Mouse (Mus musculus): ENCODE measurements at regions not wholly inside any gene's neighbourhood (a gene's known extent, or its start where the extent isn't known, plus 50 kb on each side); places are given as distances from the start of the nearest gene placed in this dataset.
"Not testable (repeated sequence)": the region's sequence is repeated elsewhere in the genome, so short reads cannot be mapped to it uniquely, and the experiment has no call there.

GRCm38 (mm10) chr15:87818566-87818965 lies 274.5 kb downstream of the Fam19a5 start:
- DNase-seq (ENCODE audit: low spot score): no peak

GRCm38 (mm10) chr15:87842097-87842496 lies 298.0 kb downstream of the Fam19a5 start:
- DNase-seq (ENCODE audit: low spot score): no peak

DNA sequence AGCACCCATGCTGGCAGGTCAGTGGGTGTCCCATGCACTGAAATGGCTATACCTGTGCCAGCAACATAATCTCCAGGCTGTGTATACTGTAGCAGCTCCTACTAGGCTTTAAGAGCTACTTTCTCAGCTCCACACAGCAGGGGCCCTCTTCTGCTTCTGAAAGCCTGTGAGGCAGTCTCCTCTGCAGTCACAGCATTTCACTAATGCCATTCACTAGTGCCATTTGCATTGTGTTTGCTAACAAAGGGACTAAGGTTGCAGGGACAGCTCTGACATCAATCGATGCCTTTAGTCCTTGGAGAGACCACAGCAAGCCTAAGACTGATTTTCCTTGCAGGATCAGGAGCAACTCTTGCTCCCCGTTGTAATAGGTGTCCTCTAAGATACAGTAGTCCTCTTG lies 315.0 kb downstream of the Fam19a5 start:
- DNase-seq (ENCODE audit: low spot score): no peak

GRCm38 (mm10) chr15:87876286-87876899 lies 332.3 kb downstream of the Fam19a5 start:
- DNase-seq (ENCODE audit: low spot score): no peak

DNA sequence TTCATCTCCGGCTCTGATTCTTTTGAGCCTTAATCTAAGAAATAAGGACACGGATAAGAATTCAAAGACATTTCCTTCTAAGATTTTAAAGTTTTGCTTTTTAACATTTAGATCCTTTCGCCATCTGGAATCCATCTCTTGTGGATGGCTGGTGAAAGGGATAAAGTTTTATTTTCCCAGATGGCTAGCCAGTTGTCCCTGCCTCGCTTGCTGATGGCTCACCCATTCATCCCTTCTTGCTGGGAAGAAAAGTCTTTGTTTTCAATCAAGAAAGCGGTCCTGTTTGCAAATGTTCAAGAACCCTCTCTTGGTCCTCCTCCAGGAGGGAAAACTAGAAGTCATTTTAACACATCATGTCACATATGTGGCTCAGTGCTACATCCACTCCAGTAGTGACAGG lies 346.8 kb downstream of the Fam19a5 start:
- DNase-seq (ENCODE audit: low spot score): no peak

- DNase-seq (ENCODE audit: low spot score): not testable (repeated sequence)
Observed at GRCm38 (mm10) chr15:87894866-87895265, 350.8 kb downstream of the Fam19a5 start.

DNA sequence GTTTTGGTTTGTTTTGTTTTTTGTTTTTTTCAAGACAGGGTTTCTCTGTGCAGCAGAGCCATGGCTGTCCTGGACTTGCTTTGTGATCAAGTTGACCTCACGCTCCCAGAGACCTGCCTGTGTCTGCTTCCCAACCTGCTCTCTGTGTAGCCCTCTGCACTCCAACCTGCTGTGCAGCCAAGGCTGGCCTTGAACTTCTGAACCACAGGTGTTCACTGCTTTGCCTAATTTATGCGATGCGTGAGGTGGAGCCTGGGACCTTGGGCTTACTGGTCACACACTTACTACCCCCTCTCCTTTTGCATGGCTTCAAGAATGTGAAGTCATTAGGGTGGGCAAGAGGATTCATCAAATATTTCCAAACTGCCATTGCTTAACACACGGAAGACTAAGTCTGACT lies 354.6 kb downstream of the Fam19a5 start:
- no peak for DNase-seq (ENCODE audit: low spot score)

DNA sequence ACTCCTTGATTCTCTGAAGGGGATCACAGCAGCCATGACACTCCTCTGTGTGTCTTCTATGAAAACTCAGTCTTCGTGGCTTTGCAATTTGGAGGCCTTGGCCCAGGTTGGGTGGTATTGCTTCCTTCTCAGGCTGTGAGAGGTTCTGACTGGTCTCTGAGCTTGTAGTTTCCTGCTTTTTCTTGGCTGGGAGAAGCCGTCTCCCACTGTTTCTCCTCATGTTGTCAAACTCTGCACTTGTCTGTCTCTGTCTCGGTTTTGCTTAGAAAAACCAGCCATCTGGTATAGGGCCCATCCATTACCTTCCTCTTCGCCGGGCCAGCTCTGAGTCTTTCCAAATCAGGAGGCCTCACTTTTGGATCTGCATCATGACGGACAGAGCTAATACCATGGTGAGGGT lies 360.3 kb downstream of the Fam19a5 start:
- no peak for DNase-seq (ENCODE audit: low spot score)

- DNase-seq (ENCODE audit: low spot score): no peak
Observed at GRCm38 (mm10) chr15:87906310-87906709, 362.2 kb downstream of the Fam19a5 start.

DNA sequence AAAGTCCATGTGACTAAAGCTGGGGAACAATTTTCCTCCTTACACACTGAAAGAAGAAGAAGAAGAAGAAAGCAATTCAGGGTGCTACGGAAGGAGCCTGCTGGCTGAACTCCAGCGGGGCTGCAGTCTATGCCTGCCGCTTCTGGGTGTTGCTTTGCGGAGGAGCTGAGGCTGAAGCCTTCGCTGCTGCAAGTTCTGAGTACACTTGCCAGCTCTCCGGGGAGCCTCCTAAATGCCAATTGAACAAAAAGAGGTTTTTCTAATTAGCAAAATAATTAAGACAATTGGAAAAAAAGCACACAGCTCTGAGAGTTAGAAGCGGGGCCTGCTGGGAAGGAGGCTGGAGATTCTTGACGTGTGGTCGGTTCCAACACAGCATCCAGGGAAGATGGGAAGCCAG lies 378.0 kb downstream of the Fam19a5 start:
- no peak for DNase-seq (ENCODE audit: low spot score)

- DNase-seq (ENCODE audit: low spot score): no peak
Observed at GRCm38 (mm10) chr15:87922781-87923446, 378.8 kb downstream of the Fam19a5 start.

DNA sequence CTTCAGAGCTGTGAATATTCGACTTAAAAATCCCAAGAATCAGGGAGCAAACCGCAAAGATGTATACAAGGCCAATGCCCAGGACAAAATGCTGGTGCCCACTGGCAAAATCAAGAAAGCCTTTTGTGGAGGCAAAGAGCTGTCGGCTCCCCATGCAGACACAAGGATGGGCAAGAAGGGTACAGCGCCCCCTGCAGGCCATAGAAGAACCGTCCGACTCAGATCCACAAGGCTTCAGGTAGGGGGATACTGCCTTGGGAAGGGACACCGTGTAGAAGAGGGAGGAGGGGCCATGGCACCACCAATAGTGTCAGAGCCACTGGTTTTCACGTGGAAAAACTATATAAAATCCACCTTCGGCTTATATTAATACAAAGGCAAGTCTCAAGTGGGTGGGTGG lies 379.8 kb downstream of the Fam19a5 start:
- DNase-seq (ENCODE audit: low spot score): no peak

GRCm38 (mm10) chr15:87936041-87936440 lies 391.9 kb downstream of the Fam19a5 start:
- no peak for DNase-seq (ENCODE audit: low spot score)

DNA sequence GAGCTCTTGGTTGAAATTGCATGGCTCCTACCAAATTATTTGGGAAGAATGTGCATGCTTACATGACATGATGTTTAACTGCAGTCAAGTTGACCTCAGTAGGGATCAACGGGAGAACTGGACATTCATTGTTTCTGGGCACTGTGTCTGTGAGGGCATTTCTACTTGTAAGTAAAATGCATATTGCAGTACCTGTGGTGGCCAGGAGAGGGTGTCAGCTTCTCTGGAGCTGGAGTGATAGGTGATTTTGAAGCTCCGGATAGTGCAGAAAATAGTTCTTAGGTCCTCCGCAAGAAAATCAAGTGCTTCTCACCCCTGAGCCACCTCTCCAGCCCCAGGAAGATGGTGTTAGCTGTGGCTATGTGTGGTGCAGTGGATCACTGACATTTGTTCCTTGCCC lies 396.7 kb downstream of the Fam19a5 start:
- no peak for DNase-seq (ENCODE audit: low spot score)

DNA sequence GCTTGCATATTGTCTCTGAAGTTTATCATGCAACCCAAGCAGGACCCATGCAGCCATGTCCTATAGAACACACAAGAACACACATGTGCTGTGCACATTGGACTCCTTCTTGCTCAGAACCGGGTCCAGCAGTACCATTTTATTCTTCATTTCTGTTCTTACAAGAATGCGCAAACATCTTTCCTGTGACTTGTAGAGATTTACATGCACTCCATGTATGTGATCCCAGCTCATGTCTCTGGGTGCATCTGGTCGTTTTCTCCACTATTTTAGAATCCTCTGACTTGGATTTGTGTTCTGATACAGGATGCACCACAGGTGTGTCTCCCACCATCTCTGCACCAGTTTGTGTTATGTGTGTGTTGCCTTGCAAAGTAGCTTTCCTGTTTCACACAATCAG lies 408.4 kb downstream of the Fam19a5 start:
- DNase-seq (ENCODE audit: low spot score): no peak

DNA sequence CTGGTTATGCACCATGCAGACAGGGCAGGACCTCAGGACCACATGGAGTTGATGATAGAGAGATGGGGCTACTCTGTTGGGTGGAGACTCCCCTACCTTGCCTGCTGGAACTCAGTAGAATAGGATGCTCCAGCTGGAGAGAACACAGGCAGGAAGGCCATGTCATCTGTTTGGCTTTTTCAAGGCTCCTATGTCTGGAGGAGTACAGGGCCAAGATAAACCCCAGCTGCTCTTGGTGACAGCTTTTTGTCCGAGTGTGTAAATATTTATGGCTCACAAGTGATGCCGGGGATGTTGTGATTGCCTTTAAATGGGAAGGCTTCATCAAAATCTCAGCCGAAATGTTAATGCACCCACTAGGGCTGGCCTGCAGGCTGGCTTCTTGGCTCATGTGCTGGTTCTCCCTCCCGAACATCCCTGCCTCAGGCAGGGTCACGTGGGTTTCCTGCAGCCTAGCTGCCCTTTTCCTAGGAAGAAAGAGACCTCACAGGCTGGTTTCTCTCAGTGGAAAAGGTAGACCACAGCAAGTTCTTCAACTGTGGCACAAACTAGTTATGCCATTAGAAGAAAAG lies 411.7 kb downstream of the Fam19a5 start:
- peak; percentile 8 for DNase-seq (ENCODE audit: low spot score)

- no peak for DNase-seq (ENCODE audit: low spot score)
Observed at GRCm38 (mm10) chr15:87958866-87959265, 414.8 kb downstream of the Fam19a5 start.

GRCm38 (mm10) chr15:87972641-87973040 lies 428.5 kb downstream of the Fam19a5 start:
- DNase-seq (ENCODE audit: low spot score): no peak

- no peak for DNase-seq (ENCODE audit: low spot score)
Observed at GRCm38 (mm10) chr15:87987322-87987985, 443.4 kb downstream of the Fam19a5 start.

DNA sequence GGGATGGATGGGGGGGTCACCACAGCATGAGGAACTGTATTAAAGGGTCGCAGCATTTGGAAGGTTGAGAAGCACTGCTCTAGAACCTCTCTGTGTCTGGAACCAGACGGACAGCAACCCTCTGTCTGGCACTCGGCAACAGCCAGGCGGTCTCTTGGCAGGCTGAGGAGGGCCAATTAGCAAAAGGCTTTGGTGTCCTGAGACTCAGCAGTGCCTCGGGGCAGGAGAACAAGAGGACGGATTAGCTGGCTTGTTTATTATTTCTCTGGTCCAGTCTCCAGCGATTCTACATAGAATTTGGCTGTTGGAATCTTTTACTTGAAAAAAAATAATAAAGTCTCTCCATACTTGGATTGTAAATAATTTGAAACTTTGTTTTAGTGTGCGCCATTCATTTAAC lies 450.4 kb downstream of the Fam19a5 start:
- no peak for DNase-seq (ENCODE audit: low spot score)

GRCm38 (mm10) chr15:88017076-88017475 lies 473.0 kb downstream of the Fam19a5 start:
- DNase-seq (ENCODE audit: low spot score): no peak

DNA sequence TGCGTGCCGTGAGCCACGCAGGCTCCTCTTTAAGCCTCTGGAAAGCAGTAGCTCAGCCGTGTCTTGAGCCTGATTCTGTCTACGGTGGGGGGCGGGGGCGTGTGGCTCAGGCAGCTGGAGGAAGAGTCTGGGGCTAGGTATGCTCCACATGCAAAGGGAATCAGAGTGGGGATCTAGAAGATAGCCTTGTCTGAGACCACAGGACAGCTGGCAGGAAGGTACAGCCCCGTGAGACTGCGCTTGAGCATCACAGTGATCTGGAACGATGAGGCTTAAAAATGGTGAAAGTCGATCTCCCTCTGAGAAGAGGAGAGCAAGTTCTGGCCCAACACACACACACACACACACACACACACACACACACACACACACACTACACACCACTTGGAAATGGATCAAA lies 488.7 kb downstream of the Fam19a5 start:
- DNase-seq (ENCODE audit: low spot score): no peak

DNA sequence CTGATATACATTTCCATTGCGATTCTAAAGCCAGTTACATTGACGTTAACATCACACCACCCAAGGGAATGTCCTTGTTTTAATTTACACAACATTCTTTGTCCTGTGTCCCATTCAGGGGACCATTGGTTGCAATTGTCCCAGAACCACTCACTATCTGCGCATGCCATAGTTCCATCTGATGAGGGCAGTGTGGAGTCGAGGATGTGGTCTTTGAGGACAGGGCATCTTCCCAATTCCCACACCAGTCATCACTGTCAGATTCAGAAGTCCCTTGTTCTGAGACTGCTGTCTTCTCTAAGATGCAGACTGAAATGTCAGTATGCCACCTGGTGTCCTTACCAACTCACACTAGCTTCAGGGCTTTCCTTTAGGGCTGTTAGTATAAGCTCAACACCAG lies 489.6 kb downstream of the Fam19a5 start:
- DNase-seq (ENCODE audit: low spot score): no peak

Measured in ovary, adult 18-20 months (tissue).